Mouse (Mus musculus) splenic B cell, adult 2 months (primary cell): ENCODE measurements around the gene Osbpl3.

Experiments
- DNase-seq: peaks from one replicate; pipeline ENCODE4 v3.0.0-alpha.2; 2011; ENCODE audit warnings: low read depth, low spot score
- H3K27me3 ChIP-seq: 2 replicates; pipeline ENCODE4 v1.6.1; 2012; ENCODE audit warnings: mild to moderate bottlenecking, low read length, moderate library complexity, mixed read lengths; ENCODE audit not compliant: control insufficient read depth, poor library complexity, insufficient read depth, severe bottlenecking
- H3K36me3 ChIP-seq: 2 replicates; pipeline ENCODE4 v1.6.1; 2012; ENCODE audit warnings: mild to moderate bottlenecking, low read length, moderate library complexity, mixed read lengths; ENCODE audit not compliant: control insufficient read depth, poor library complexity, insufficient read depth, severe bottlenecking

Osbpl3 gene

GRCm38 (mm10) chr6:50429299-50429698 lies 26.7 kb downstream of the Osbpl3 start:
- Histone ChIP-seq H3K27me3 (no peaks in the 10 kb centered on the region), H3K36me3 (no peaks in the 10 kb centered on the region)
- no peak for DNase-seq

GRCm38 (mm10) chr6:50427051-50427732 lies 28.8 kb downstream of the Osbpl3 start:
- no peaks in the 10 kb centered on the region for H3K27me3 ChIP-seq
- DNase-seq = no peak

GRCm38 (mm10) chr6:50426571-50426970 lies 29.4 kb downstream of the Osbpl3 start:
- Histone ChIP-seq H3K36me3 (no peaks in the 10 kb centered on the region), H3K27me3 (no peaks in the 10 kb centered on the region)
- DNase-seq = no peak

More at GRCm38 (mm10) chr6:50427051-50427732, 28.8 kb downstream of the Osbpl3 start:
- no peaks in the 10 kb centered on the region for H3K36me3 ChIP-seq

- no peaks in the 10 kb centered on the region for H3K36me3 ChIP-seq
- no peak for DNase-seq
- H3K27me3 ChIP-seq = no peaks in the 10 kb centered on the region
These were observed 31.7 kb downstream of the Osbpl3 start for GRCm38 (mm10) chr6:50424271-50424670.

GRCm38 (mm10) chr6:50420413-50420812 lies 35.6 kb downstream of the Osbpl3 start:
- Histone ChIP-seq H3K27me3 (no peaks in the 10 kb centered on the region), H3K36me3 (no peaks in the 10 kb centered on the region)
- no peak for DNase-seq

GRCm38 (mm10) chr6:50419518-50420290 lies 36.3 kb downstream of the Osbpl3 start:
- Histone ChIP-seq H3K36me3 (no peaks in the 10 kb centered on the region), H3K27me3 (no peaks in the 10 kb centered on the region)
- DNase-seq = no peak

GRCm38 (mm10) chr6:50418951-50419350 lies 37.0 kb downstream of the Osbpl3 start:
- Histone ChIP-seq H3K36me3 (no peaks in the 10 kb centered on the region), H3K27me3 (no peaks in the 10 kb centered on the region)
- DNase-seq = no peak

- DNase-seq = no peak
- Histone ChIP-seq H3K27me3 (no peaks in the 10 kb centered on the region), H3K36me3 (no peaks in the 10 kb centered on the region)
These were observed 39.1 kb downstream of the Osbpl3 start for GRCm38 (mm10) chr6:50416854-50417253.

- Histone ChIP-seq H3K36me3 (no peaks in the 10 kb centered on the region), H3K27me3 (no peaks in the 10 kb centered on the region)
- no peak for DNase-seq
These were observed 40.6 kb downstream of the Osbpl3 start for GRCm38 (mm10) chr6:50415431-50415830.

GRCm38 (mm10) chr6:50414547-50414946 lies 41.5 kb downstream of the Osbpl3 start:
- DNase-seq = no peak
- no peaks in the 10 kb centered on the region for H3K27me3 ChIP-seq
- H3K36me3 ChIP-seq = no peaks in the 10 kb centered on the region

- no peaks in the 10 kb centered on the region for H3K27me3 ChIP-seq
- DNase-seq = no peak
- no peaks in the 10 kb centered on the region for H3K36me3 ChIP-seq
These were observed 42.6 kb downstream of the Osbpl3 start for GRCm38 (mm10) chr6:50413381-50413780.

GRCm38 (mm10) chr6:50412174-50412573 lies 43.8 kb downstream of the Osbpl3 start:
- H3K27me3 ChIP-seq = no peaks in the 10 kb centered on the region
- no peak for DNase-seq
- no peaks in the 10 kb centered on the region for H3K36me3 ChIP-seq

- Histone ChIP-seq H3K36me3 (no peaks in the 10 kb centered on the region), H3K27me3 (no peaks in the 10 kb centered on the region)
- DNase-seq = no peak
These were observed 51.3 kb downstream of the Osbpl3 start for GRCm38 (mm10) chr6:50404698-50405097.

GRCm38 (mm10) chr6:50403524-50403923 lies 52.5 kb downstream of the Osbpl3 start:
- DNase-seq = no peak
- no peaks in the 10 kb centered on the region for H3K36me3 ChIP-seq
- H3K27me3 ChIP-seq = no peaks in the 10 kb centered on the region

- DNase-seq = no peak
- H3K27me3 ChIP-seq = no peaks in the 10 kb centered on the region
These were observed 53.1 kb downstream of the Osbpl3 start for GRCm38 (mm10) chr6:50402872-50403271.

More at GRCm38 (mm10) chr6:50402872-50403271, 53.1 kb downstream of the Osbpl3 start:
- no peaks in the 10 kb centered on the region for H3K36me3 ChIP-seq
